Mouse (Mus musculus) cerebellum, postnatal 14 days (tissue): Measurements from ENCODE around the gene Trmt13.
A peak's percentile ranks its signal among the peaks of the same experiment; 100 is the strongest.
"Not testable (repeated sequence)": the region's sequence is repeated elsewhere in the genome, so short reads cannot be mapped to it uniquely, and the experiment has no call there.

Experiments used
- DNase-seq, 2 experiments: peaks; one replicate each; pipeline ENCODE4 v3.0.0; 2021; ENCODE audit warnings: mixed read lengths in 2 of 2

Gene Trmt13

DNA sequence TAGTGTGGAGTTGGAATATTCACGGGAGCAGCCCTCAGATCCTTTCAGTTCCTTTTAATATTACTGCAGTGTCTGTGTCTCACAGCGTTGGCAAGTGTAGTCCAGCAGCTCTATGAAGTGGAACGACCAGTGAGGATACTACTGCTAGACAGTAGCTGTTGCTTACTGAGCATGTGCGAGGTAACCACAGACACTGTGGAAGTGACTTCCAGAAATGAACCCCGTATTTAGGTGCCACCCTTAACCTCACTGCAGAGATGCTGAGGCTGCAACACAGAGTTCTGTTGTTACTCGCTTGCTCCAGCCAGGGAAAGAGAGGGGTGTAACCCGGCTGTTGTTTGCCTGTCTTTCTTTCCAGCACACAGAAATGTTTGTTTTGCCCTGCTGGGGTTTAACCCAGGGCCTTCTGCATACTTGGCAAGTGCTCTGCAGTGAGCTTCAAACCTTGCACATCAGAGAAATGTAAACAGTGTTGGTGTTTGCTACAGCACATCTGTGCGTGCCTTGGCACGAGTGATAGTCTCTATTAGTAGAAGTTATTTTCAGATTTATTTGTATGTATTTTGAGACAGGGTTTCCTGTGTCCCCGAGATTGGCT, at the start of gene Trmt13:
Trmt13 (minus strand) TSS at position 293 of the 598 bp plus-strand sequence.
- no peak for DNase-seq

DNA sequence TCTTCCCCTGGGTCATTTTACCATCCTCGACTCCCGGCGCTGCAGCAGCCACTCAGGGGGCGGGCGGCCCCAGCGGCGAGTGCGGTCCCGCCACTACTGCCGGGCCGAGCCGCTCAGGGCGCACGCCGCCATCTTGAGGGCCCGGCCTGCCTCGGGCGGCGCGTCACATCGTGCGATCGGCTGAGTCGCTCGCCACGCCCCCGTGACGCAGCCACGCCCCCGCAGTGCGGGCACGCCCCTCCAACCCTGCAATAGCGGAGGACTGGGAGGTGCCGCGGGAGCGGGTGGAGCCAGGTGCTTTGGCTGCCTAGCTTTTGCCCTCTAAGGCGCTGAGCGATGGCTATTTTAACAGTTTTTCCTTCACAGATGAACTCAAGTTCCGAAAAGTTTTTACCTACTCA, 48.1 kb upstream of the Trmt13 start, which contains the start of gene Mfsd14a:
Mfsd14a (minus strand) TSS at position 215 of the 401 bp plus-strand sequence.
- peak; percentile 99 to 100 for DNase-seq

DNA sequence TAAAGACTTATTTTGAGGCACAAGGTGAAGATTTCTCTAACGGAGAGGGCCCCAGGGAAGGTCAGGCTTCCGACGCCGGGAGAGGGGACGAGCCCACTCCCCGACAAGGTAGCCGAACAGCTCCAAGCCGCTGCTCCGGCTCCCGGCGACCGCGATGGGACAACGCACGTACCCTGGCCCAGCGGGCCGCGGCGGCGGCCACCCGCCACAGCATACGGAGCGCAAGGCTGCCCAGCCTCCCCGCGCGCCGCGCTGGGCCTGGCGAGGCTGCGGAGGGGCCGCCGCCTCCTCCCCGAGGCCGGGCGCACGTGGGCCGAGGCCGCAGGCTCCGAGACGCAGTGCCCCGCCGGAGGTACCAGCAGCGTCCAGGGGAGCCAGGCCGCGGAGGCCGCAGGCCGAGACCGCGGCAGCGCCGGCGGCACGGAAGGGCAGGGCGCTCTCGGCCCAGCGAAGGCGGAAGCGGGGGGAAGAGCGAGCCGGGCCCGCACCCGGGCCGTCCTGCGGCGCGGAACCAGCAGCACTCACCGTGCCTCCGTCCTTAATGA, 47.6 kb upstream of the Trmt13 start:
- peak in 1 of 2 experiments; percentile 54 for DNase-seq

DNA sequence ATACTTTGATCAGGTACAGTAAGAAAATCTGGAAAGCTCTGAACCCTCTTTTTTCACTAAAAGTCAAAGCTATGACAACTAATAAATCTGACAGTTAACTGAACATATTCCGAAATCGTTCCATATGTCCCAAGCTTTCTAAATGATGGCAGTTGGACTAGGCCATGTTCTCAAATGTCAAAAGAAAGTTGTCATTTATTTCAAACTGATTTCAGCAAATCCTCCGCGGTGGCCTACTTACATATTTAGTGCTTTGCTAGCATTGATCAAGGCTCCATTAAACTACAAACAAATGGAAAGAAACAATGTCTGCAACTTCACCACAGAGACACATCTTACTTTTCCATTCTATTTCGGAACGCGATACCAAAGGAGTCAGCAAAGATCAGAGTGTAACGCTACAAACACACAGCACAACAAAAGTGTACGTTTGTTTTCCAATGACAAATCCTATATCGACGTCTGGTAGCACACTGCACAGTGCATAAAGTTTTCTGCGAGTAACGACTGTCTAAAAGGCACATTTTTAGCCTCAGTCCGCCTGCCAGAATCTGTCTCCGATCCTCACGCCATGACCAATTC, 47.0 kb upstream of the Trmt13 start:
- no peak for DNase-seq

DNA sequence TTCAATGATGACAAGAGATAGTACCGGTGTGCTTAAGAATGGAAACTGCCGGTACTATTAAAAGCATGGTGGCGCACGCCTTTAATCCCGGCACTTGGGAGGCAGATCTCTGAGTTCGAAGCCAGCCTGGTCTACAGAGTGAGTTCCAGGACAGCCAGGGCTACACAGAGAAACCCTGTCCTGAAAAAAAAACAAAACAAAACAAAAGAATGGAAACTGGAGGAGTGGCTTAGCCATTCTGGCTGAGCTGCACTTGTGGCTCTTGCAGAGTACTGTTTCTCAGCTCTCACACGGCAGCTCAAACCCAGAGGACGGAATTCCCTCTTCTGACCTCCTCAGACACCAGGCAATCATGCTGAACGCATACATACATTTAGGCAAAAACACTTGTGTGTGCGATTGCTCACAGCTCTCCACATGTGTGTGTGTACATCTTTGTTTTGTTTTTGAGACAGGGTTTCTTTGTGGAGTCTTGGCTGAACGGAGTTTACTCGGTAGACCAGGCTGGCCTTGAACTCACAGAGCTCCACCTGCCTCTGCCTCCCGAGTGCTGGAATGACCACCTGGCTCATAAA, 45.6 kb upstream of the Trmt13 start:
- no peak for DNase-seq

DNA sequence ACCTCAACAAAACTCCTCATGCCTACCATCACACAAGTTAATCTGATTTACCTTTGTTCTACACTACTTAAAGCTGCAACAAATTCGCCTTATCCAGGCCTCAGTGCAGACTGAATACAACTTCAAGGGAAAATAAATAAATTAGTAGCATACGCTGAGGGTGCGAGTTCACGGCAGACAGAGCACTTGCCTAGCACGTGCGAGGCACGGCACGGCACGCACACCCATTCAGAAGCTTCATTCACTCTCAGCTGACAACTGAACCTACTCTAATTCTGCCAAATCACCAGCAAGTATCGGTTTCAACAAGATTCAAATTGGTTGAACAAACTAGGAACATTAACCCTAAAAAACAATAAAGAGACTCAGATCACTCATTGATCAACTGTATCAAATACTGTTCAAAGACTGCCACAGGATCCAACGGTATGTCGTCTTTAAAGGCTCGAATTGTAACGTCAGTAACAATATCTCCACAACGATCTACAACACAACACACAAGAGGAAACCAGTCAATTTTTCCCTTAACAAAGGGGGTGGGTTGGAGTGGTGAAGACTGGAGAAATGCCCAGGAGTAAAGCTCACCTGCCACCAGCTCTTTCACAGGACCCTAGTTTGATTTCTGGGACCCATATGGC, 44.7 kb upstream of the Trmt13 start:
- DNase-seq, result no peak

DNA sequence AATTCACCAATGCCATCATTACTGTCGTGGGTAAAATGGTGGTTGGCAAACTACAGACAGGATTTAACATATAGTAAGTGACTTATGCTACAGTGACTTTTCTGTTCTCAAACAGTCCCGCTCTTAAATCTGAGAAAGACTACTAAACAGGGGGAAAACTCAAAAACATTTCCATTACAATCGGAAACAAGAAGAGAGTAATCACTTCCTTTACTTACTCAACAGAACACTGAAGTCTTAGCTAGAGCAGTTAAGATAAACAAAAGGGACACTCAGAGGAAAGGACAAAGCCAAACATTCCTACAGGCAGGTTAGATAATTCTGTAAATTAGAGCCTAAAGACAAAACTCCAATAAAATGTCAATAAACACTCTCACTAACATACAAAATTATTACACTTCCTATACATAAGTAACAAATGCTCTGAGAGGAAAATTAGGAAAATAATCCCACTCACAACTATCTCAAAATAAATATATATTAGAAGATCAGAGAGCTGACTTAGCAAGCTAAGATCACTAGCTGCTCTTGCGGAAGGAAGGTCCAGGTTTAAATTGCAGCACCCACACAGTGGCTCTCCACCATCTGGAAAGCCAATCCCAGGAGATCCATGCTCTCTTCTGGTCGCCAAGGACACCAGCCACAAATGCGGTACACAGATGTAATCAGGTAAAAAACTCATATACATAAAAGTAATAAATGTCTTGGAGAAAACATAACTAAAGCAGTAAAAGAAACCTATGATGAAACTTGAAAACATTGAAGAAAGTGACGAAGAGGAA, 42.0 kb upstream of the Trmt13 start:
- no peak for DNase-seq

DNA sequence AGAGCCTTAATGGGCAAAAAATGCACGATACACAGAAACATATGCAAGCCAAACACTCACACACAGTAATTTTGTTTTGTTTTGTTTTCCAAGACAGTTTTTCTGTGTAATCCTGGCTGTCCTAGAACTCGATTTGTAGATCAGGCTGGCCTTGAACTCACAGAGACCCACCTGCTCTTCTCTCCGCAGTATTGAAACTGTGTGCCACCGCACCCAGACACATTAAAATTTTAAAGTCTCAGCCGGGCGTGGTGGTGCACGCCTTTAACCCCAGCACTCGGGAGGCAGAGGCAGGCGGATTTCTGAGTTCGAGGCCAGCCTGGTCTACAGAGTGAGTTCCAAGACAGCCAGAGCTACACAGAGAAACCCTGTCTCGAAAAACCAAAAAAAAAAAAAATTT, 39.7 kb upstream of the Trmt13 start:
- not testable (repeated sequence) for DNase-seq

DNA sequence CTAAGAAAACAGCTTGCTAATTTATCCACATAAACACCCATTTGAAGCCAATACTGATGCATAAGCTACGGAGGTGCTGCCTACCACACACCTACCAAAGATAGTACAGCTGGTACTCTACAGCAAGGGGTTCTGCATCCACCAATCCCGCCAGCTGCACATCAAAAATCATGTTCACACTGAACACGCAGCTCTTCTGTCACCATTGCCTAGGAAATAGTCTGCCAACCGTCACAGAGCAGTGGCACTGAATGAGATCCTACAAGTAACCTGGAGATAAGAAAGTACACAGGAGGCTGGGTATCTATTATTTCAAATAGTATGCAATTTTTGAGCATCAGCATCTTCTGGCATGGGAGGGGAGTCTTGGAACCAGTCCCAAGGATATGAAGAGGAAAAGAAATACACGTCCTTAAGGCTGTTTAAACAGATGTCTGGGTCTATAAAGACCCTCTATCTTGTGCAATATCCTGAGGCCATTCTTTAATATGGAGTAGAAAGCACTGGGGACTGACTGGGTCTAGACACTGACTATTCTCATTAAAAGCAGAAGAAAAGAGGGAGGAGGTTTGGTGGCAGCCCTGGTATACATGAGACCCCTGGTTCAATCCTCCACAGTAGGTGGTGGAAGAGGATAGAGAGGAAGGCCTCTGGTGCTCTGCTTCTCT, 39.0 kb upstream of the Trmt13 start:
- no peak for DNase-seq

DNA sequence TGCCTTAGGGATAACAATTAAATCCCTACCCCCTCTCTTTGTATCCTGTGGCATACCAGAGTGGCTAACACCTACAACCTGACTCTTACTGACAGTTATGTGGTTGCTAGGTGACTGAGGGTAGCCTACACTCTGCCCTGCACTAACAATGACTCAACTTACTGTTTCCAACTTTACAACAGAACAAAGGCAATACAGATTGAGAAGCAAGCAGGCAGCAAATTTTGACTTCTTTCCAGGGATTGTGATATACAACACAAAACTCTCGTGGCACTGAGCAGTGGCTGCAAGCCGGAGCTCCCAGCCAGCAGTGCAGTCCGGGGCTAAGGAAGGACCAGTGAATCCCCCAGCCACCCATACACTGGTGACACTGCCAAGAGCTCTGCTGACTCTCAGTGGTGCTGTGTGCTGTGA, 37.7 kb upstream of the Trmt13 start:
- DNase-seq, result no peak

DNA sequence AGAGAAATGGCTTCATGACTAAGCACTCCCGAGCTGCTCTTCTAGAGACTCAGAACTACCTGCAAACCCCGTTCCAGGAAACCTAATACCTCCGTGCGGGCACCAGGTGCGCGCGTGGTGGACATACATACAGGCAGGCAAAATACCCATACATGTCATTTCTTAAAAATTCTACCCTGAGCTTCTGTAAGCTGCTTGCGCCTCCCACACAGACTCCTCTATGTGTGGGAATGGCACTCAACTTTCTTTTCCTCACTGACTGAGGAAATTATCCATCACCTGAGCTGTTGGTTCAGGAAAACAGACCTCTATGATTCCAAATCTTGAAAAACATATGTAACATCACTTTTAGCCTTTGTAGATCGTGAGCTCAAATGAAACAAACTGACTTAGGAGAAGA, 36.3 kb upstream of the Trmt13 start:
- no peak for DNase-seq

DNA sequence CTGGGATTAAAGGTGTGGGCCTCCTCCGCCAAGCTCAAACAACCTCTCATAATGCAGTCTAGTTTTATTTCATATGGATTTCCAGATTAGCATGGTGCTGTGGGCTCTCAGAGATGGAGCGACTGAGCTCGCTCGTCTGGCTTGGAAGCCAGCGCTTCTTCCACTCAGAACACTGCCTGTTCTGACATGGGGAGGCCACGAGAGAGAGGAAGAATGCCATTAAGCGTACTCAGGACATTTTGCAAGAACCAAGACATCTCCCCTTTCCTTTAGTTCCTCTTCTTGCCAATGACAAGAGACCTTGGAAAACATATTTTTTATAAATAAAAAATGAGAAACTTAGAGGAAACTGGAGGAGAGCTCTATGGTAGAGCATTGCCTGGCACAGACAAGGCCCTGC, 34.4 kb upstream of the Trmt13 start:
- DNase-seq, result no peak

DNA sequence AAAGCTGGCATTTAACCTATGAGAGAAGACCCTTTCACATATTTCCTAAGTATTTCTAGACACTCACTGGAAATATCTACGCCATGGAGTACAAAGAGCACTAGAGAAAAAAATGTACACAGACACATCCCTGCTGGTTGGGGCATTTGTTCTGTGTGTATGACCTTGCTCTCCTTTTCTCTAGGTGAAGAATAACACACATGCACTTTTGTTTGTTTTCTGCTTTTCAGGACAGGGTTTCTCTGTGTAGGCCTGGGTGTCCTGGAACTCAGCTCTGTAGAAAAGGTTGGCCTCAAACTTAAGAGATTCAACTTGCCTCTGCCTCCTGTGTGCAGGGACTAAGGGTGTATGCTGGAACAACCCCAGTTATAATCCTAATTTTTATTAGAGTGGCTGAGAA, 32.0 kb upstream of the Trmt13 start:
- no peak for DNase-seq

DNA sequence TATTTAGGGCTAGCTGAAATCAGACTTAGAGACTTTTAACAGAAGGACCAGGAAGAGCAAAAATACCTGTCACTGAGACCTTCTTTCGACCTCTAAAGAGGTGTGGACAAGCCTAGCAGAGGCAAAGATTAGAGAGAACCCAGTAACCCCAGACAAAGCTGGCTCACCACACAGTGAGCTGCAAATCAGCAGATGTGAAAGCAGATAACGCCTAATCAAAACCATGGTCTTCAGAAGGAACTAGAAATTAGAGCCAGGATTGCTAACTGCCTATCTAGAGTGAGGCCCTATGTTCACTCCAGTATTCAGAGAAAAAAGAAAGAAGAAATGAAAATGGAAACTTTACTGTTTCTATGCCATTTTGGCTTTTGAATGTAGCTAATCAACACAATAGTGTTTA, 28.0 kb upstream of the Trmt13 start:
- no peak for DNase-seq

DNA sequence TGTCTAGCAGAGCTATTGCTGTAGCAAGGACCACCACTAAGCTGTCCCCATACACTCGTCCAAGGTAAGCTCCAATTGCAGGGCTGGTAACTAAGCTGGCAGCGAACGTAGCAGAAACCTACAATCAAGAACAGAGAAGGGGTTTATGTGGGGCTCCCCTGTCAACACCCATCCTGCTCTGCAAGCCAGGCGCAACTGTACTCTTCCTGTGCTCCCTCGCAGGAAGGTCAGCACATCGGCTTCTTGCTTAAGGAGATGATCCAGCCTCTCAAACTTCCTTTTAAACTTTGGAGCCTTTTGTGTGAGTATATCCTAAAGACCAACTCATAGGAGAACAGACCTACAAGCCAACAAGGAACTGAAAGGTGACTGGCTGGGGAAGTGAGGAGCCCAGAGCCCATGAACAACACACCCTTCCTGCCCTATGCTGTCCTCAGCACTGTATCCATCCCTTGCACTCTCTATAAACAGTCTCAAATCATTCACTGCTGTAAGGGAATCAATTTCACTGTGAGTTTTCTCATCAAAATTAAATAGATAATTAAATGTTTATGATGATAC, 27.5 kb upstream of the Trmt13 start:
- no peak for DNase-seq

DNA sequence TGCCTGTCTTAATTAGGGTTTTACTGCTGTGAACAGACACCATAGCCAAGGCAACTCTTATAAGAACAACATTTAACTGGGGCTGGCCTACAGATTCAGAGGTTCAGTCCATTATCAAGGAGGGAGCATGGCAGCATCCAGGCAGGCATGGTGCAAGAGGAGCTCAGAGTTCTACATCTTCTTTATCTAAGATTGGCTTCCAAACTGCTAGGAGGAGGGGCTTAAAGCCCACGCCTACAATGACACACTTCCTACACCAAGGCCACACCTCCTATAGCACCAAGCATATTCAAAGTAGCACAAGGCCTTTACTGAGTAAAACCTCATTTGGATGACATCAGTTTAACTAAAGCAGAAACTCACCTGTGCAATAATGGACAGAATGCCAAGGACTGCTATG, 25.6 kb upstream of the Trmt13 start:
- no peak for DNase-seq

DNA sequence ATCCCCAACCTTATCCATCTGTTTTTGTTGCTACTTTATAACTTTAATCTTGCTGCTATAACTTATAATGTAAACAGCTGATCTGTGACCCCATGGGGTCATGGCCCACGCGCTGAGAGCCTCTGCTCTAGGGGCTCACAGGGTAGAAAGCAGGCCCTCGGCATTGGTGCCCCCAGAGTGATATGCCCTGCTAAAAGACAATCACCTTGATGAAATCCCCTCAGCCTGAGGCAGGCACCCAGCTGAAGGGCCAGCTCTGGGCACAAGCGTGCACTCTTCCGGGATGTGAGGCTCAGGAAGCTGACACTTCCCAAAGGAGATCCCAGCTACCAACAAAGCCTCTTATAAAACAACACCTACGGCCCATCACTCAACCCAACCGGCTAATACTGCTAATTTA, 24.2 kb upstream of the Trmt13 start:
- no peak for DNase-seq

DNA sequence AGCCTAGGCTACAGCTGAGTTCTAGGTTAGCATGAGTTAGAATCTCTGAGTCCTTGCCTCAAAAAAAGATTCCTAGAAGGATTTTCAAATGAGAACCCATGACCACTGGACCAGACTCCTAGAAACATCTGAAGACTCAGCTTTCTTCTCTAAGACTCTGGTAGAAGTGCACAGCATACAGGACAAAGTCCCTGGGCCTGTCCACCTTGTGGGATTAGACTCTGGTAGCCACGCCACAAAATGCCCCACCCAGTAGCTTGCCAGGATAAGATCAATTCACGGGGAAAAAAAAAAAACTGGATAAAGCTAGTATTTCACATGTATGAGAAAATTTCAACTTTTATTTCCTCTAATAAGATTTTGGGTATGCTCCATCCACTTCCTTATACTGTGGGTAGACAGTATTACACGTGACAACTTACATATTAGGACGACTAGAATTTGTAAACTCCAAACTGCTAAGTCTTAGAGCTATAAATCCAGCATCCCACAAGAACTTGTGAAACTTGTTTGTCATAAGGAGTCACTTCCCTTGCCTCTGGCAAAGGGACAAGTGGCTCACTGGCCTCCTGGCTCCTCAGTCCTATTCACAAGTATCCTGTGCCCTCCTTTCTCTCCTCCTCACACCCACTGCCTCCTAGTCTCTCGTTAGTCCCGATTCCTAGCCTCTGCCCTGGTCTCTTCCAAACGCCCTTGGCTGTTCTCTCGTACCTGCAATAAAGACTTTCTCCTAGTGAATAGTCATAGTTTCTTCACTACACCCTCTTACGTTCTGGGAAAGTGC, 23.5 kb upstream of the Trmt13 start:
- DNase-seq, result no peak

DNA sequence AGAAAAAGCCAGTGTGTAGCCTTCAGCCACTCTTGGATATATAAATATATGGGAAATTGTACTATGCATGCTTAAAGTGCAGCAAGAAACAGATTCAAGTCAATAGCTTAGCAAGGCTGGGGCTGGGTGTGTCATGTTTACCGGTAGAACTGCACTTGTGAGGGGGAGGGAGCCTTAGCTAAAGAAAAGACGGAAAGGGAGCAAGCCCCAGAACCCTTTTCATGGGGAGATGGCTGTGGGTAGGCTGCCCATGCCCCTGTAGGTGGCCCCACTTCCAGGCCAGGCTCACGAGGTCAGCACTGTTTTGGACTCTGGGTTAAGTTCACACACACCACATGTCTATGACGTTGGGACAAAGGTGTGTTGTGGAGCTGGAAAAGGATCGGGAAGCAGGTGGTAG, 21.4 kb upstream of the Trmt13 start:
- DNase-seq, result no peak

DNA sequence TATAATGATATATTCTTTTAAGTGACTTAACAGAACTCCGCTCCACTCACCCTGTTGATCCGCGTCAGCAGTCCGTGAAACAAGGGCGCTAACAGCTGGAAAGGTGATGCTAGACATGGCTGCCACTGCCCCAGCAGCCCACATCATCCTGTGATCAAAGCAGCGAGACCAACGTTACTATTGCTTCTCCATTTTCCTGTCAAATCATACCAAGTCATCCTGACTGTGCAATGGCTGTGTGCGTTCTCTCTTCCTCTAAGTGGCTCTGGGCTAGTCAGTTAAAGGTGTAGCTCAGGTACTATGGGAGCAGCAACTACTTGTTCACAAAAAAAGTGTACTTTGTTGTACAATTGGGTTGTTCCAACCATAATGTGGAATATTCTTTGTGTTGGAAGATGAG, 20.5 kb upstream of the Trmt13 start:
- DNase-seq, result no peak

DNA sequence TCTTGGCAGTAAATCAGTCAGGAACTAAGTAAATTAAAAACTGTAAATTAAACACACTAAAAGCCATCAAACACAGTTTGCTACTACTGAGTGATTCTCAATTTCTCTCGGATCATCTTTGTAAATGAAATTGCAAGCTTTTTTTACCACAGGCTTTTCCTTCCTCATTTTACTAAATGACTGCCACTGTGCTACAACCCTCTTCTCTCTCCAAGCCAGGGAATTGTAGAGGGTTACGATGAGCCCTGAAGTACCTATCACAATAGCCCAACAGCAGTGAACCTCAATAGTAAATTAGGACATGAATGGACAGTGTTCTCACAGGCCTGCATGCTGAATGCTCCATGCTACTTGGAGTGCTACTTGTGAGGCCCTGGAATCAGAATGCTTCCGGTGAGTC, 19.7 kb upstream of the Trmt13 start:
- no peak for DNase-seq
